Mouse (Mus musculus): ENCODE results near the gene Trak1. TPM values are rescaled to one million over a fixed set of nuclear protein-coding genes. Genes with fewer than 3 reads are reported as not detected.
A peak's percentile ranks its signal among the peaks of the same experiment; 100 is the strongest.

The Trak1 gene
- polyA plus RNA-seq, 1 experiment from 2014 or later, result 4.2 TPM

DNA sequence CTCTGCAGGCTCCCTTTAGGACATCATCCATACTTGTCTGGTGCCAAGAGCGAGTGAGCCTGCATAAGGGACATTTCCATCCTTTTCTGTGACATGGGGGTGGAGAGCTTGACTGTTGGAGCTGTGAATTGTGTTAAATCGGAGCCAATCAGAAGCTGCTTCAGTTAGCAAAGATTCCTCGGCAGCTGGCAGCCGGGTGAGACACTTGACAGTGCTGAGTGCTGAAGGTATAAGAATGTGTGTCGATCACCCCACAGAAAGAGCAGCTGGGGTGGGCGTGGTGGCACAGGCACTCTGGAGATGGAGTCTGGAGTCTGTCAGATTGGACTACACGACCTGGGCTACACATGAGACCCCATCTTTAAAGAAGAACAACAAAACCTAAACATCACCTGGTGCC lies 13.2 kb downstream of the Trak1 start:
- H3K36me3 ChIP-seq (replicated peaks), result no peaks in the 10 kb centered on the region
- no peak overlapping the region for H3K9ac ChIP-seq
- H3K4me2 ChIP-seq, result no peak overlapping the region
- H3K4me3 ChIP-seq (replicated peaks), result no peak overlapping the region
- no peaks in the 10 kb centered on the region for H3K9me3 ChIP-seq (replicated peaks)
- no peak overlapping the region for H3K27ac ChIP-seq (replicated peaks)
- ATAC-seq (ENCODE audit: insufficient read depth), result no peak
- 70% methylated on average over 7 of the region's 7 CpGs for WGBS (ENCODE audit: insufficient replicate concordance)
- no peaks in the 10 kb centered on the region for H3K27me3 ChIP-seq
- peaks cover 22% of the 10 kb centered on the region for H3K4me1 ChIP-seq (replicated peaks)

DNA sequence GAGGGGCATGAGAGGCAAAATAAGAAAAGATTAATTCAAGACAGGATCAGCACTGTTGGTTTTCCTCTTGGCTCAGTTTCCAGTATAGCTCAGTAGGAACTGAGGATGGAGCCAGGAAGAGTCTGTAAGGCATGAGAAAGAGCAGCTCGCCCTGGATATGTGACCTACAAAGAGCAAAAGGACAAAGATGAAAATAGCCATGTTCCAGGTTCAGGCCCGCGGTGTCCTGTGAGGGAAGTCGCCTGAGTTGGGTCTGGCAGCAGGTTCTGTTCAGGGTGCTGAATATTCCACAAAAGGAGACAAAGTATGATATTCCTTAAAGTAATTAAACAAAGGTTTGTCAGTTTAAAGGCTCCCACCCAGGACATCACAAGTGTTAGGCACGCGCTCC lies 14.5 kb downstream of the Trak1 start:
- Histone ChIP-seq H3K27me3 (no peaks in the 10 kb centered on the region), H3K4me2 (no peak overlapping the region), H3K27ac (replicated peaks) (no peak overlapping the region), H3K9ac (no peak overlapping the region), H3K4me3 (replicated peaks) (no peak overlapping the region), H3K36me3 (replicated peaks) (no peaks in the 10 kb centered on the region), H3K9me3 (replicated peaks) (no peaks in the 10 kb centered on the region), H3K4me1 (replicated peaks) (peaks cover 35% of the 10 kb centered on the region)
- WGBS (ENCODE audit: insufficient replicate concordance), result 78% methylated on average over 6 of the region's 6 CpGs
- ATAC-seq (ENCODE audit: insufficient read depth), result no peak

DNA sequence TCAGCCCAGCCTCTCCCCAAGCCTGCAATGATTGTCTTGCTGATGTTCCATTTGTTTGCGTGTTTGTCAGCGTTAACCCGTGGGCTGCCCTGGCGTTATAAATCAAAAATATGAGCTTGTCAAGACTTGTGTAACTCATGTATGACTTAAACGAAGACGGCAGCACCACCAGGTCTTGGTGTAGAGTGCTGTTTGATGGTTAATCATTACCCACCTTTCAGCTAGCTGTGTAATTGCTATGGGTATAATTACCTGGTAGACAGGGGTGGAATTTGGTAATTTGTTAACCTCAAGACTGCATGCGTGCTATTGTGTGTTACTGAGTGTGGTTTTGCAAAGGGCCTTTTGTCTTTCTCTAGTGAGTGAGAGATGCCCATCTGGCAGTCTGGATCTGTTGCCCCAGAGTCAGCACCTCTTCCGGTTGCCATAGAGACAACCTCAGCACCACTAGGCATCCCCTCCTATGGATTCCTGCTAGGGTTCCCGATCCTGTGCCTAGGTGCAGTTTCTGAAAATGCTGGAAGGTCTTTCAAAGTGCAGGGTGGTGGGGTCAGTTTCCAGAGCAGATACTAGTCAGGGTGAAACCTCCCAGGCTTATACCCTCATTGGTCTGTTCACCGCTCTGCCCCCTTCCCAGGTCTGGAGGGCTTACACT lies 15.1 kb downstream of the Trak1 start:
- Histone ChIP-seq H3K4me3 (replicated peaks) (no peak overlapping the region), H3K9ac (no peak overlapping the region), H3K36me3 (replicated peaks) (no peaks in the 10 kb centered on the region), H3K4me2 (no peak overlapping the region), H3K27me3 (no peaks in the 10 kb centered on the region), H3K27ac (replicated peaks) (no peak overlapping the region), H3K4me1 (replicated peaks) (peaks cover 41% of the 10 kb centered on the region), H3K9me3 (replicated peaks) (no peaks in the 10 kb centered on the region)
- ATAC-seq (ENCODE audit: insufficient read depth), result no peak
- WGBS (ENCODE audit: insufficient replicate concordance), result 71% methylated on average over 10 of the region's 10 CpGs

DNA sequence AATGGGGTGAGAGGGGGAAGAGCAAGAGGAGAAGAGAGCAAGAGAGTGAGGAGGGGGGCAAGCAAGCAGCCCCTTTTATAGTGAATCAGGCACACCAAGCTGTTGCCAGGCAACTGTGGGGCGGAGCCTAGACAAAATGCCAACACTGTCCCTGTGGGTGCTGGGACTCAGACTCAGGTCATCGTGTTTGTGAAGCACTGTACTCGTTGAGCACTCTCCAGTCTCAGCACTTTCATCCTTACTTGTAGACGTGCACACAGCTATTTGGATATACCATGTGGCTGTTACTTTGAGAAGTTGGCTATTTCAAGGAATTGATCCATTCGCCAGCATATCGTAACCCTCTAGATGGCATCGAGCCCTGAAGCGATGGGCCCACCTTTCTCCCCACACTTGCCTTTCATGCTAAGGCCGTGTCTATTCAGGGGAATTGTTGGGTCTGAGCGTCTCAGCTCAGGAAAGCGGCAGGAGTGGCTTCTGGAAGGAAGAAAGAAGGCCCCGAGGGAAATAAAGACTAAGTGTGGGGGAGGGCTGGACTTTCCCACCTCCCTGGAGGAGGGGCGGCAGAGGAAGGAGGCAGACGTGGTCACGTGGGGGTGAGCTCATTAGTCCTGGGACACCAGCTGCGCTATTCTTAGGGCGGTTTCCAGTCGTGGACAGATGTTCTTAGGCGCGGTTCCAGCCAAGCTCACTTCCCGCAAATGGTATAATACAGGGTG lies 16.5 kb downstream of the Trak1 start:
- Histone ChIP-seq H3K4me1 (replicated peaks) (peaks cover 45% of the 10 kb centered on the region), H3K4me3 (replicated peaks) (peak overlapping the region; percentile 24), H3K9ac (no peak overlapping the region), H3K4me2 (peak overlapping the region; percentile 63), H3K27ac (replicated peaks) (peak overlapping the region; percentile 71; the same call in 1 of the 2 replicates), H3K9me3 (replicated peaks) (no peaks in the 10 kb centered on the region), H3K36me3 (replicated peaks) (no peaks in the 10 kb centered on the region), H3K27me3 (no peaks in the 10 kb centered on the region)
- WGBS (ENCODE audit: insufficient replicate concordance), result 2% methylated on average over 21 of the region's 21 CpGs
- ATAC-seq (ENCODE audit: insufficient read depth), result peak; percentile 40; the same call in 1 of the 2 replicates

DNA sequence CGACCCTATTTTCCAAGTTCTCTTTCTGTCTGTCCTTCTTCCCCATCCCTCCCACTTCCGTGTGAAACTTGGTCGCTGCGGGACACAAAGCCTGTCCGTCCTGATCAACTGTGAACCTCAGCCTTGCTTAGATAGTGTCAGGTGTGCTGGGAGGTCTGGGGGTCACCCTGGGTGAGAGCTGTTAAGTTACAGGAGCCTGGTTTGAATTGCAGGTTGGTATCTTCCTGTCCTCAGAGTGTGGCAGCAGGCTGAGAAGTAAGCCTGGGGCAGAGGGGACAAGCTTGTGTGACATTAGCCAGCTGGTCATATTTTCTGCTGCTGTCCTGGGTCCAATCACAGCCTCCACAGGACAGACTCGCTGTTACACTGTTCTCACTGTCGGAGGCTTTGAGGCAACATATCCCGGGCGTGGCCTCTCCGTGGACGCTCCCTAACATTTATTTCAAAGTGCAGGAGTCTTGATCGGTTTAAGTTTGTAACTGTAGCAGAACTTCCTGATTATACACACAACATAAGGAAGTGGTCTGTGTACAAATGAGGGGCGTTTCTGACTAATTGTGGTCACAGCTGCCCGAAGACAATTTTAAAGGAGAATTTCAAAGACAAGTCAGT lies 17.3 kb downstream of the Trak1 start:
- Histone ChIP-seq H3K27me3 (no peaks in the 10 kb centered on the region), H3K4me1 (replicated peaks) (peaks cover 45% of the 10 kb centered on the region), H3K4me3 (replicated peaks) (peak overlapping the region; percentile 24), H3K36me3 (replicated peaks) (no peaks in the 10 kb centered on the region), H3K9me3 (replicated peaks) (no peaks in the 10 kb centered on the region), H3K9ac (peak overlapping the region; percentile 32; the same call in 1 of the 2 replicates), H3K4me2 (peak overlapping the region; percentile 63), H3K27ac (replicated peaks) (peak overlapping the region; percentile 71)
- no peak for ATAC-seq (ENCODE audit: insufficient read depth)
- 10% methylated on average over 14 of the region's 14 CpGs for WGBS (ENCODE audit: insufficient replicate concordance)

DNA sequence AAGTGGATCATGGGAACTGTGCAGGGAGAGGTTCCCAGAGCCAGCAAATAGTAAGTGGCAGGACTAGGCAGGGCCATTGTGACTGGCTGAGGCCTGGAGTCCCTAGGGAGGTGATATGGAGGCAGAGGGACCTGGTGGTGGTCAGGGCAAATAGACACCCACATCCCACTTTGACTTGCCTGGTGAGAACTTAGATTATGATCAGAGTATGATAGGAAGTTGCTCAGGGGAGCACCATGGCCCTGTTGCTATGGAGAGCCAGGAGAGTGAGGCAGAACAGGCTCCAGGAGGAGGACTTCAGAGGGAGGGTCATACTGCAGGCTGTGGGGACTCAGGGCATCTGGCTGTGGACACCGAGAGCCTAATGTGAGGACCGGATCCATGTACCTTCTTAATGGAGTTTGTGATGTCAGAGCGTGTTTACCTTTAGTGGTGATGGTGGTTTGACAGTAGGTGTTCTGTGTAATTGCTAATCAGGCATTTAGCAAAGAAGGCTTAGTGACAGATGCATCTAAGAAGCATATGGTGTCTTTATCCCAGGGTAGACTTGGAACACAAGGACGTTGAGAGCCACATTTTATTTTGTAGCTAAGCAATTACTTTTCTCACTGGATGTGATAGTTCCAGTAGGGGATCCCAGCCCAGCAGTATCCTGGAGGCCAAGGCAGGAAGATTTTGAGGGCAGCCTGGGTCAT lies 18.7 kb downstream of the Trak1 start:
- no peaks in the 10 kb centered on the region for H3K9me3 ChIP-seq (replicated peaks)
- peak overlapping the region; percentile 71 for H3K27ac ChIP-seq (replicated peaks)
- peaks cover 49% of the 10 kb centered on the region for H3K4me1 ChIP-seq (replicated peaks)
- no peak overlapping the region; the same call in 1 of the 2 replicates for H3K9ac ChIP-seq
- H3K27me3 ChIP-seq, result no peaks in the 10 kb centered on the region
- H3K4me2 ChIP-seq, result no peak overlapping the region
- WGBS (ENCODE audit: insufficient replicate concordance), result 70% methylated on average over 4 of the region's 4 CpGs
- ATAC-seq (ENCODE audit: insufficient read depth), result no peak
- H3K4me3 ChIP-seq (replicated peaks), result no peak overlapping the region
- H3K36me3 ChIP-seq (replicated peaks), result no peaks in the 10 kb centered on the region

DNA sequence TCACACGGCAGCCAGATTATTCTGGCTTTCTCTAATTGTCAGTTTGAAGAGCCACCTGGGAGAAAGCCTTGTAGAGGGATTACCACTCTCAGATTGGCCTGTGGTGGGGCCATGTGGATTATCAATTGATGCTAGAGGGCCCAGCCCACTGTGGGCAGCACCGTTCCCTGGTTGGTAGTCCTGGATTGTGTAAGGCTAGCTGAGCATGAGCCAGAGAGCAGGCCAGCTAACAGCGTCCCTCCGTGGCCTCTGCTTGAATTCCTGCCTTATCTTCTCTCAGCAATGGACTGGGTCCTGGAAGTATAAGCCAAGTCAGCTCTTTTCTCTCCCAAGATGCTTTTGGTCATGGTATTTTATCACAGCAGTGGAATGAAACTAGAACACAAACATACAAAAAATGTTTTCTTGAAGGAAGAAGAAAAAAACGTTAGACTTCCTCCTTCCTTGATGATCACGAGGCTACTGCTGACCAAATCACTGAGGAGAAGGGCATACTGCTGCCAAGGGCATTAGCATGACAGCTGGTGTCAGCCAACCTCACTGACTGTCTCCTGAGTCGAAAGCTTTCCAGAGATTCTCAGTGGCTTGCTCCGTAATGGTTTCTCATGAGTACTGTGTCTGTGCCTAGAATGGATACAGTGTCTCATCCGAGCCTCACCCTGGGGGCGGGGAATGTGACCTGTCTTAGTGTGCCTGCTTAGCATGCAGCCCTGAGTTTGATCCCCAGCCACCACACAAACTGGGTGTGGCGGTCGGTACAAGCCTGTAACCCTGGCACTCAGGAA lies 19.5 kb downstream of the Trak1 start:
- Histone ChIP-seq H3K36me3 (replicated peaks) (0 out of 2 replicates have a peak, but pooled peaks cover under 1% of the 10 kb centered on the region), H3K4me3 (replicated peaks) (no peak overlapping the region), H3K9me3 (replicated peaks) (no peaks in the 10 kb centered on the region), H3K27me3 (no peaks in the 10 kb centered on the region), H3K4me2 (no peak overlapping the region), H3K4me1 (replicated peaks) (peaks cover 49% of the 10 kb centered on the region), H3K27ac (replicated peaks) (peak overlapping the region; percentile 55), H3K9ac (no peak overlapping the region)
- WGBS (ENCODE audit: insufficient replicate concordance), result 35% methylated on average over 12 of the region's 12 CpGs
- 0 out of 2 replicates have a peak, but pooled peaks have one; percentile 14 for ATAC-seq (ENCODE audit: insufficient read depth)

DNA sequence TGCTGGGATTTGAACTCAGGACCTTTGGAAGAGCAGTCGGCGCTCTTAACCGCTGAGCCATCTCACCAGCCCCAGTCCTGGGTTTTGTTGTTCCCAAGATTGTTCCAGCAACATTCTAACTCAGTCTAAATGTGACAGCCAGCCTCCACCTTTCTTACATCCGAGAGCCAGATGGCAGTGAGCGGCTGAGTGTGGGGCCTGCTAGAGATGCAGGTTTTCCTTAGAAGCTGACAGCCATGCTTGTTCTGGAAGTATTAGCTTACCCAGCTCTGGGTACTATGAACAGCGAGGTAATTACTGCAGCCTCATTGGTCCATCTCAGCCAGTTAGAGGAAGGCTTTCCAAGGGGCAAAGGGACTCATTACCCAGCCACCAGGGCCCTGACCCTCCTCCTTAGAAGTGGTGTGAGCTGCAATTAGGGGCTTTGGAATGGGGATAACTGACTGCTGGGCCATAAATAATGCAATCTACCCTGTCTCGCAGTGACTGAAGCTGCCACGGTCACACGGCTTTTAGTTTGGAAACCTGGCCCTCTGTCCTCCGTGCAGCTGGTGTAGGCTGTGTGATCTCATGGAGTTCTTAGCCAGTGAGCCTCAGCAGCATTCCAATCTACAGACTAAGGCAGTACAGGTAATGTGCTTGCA lies 22.1 kb downstream of the Trak1 start:
- H3K4me1 ChIP-seq (replicated peaks), result peaks cover 31% of the 10 kb centered on the region
- no peak overlapping the region for H3K4me3 ChIP-seq (replicated peaks)
- no peaks in the 10 kb centered on the region for H3K9me3 ChIP-seq (replicated peaks)
- H3K9ac ChIP-seq, result no peak overlapping the region
- no peak overlapping the region for H3K4me2 ChIP-seq
- no peaks in the 10 kb centered on the region for H3K27me3 ChIP-seq
- no peak overlapping the region for H3K27ac ChIP-seq (replicated peaks)
- ATAC-seq (ENCODE audit: insufficient read depth), result no peak
- peaks cover 4% of the 10 kb centered on the region; the same call in 1 of the 2 replicates for H3K36me3 ChIP-seq (replicated peaks)
- WGBS (ENCODE audit: insufficient replicate concordance), result 75% methylated on average over 10 of the region's 10 CpGs

DNA sequence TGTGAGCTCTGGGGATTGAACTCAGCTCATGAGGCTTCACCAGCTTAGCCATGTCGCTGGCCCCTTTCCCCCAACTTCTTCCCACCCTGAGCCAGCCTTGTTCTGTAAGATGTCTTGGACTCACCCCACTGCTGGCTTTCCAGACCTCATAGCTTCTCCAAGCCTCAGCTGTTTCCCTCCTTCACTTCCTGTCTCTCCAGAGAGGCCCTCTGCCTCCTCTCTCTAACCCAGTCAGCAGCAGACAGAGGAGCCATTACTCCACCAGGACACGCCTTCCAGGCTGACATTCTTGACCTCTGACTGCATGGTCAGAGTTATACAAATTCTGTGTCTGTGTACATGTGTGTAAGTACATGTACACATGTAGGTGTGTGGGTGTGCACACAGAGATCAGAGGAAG lies 23.1 kb downstream of the Trak1 start:
- Histone ChIP-seq H3K4me1 (replicated peaks) (peaks cover 27% of the 10 kb centered on the region), H3K9ac (no peak overlapping the region), H3K9me3 (replicated peaks) (no peaks in the 10 kb centered on the region), H3K4me2 (no peak overlapping the region), H3K27me3 (no peaks in the 10 kb centered on the region), H3K4me3 (replicated peaks) (no peak overlapping the region), H3K36me3 (replicated peaks) (peaks cover 4% of the 10 kb centered on the region; the same call in 1 of the 2 replicates), H3K27ac (replicated peaks) (no peak overlapping the region)
- 49% methylated on average over 2 of the region's 2 CpGs for WGBS (ENCODE audit: insufficient replicate concordance)
- ATAC-seq (ENCODE audit: insufficient read depth), result no peak

DNA sequence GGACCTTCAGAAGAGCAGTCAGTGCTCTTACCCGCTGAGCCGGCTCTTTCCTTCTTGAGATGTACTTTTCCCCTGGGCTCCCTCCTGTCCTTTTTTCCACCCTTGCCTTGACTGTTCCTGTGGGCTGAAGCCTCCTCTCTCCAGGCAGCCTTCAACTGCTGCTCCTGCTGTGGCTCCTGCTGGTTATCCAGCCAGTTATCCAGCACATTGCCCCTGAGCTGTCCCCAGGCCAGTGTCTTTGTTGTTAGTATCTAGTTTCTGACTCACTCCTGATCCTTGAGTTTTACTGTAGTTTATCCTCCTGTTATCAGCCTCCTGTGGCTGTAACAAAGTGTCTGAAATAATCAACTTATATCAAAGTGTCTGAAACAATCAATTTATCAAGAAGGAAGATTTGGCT lies 23.8 kb downstream of the Trak1 start:
- Histone ChIP-seq H3K4me1 (replicated peaks) (peaks cover 21% of the 10 kb centered on the region), H3K4me2 (no peak overlapping the region), H3K4me3 (replicated peaks) (no peak overlapping the region), H3K27ac (replicated peaks) (no peak overlapping the region), H3K36me3 (replicated peaks) (peaks cover 4% of the 10 kb centered on the region; the same call in 1 of the 2 replicates), H3K27me3 (no peaks in the 10 kb centered on the region), H3K9me3 (replicated peaks) (no peaks in the 10 kb centered on the region), H3K9ac (no peak overlapping the region)
- ATAC-seq (ENCODE audit: insufficient read depth), result no peak
- 86% methylated on average over 2 of the region's 2 CpGs for WGBS (ENCODE audit: insufficient replicate concordance)
